In the genomic region with DNA sequence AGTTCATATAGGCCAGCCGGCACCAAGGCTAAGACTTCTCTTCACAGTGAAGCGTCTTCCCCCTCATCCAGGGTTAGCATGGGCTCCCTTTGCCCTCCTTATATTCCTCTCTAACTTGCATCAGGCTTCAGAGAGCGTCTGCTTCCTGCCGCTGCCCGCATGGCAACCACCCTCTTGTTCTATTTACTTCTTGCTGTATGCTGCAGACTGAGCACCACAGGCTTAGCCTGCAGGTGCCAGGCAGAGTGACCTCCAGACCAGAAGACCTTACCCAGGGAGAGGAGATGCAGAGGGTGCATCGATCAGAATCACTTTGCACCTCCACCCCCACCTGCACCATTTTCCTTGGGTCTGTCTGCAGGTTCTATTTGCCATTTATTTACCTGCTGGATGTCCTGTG, we compare ENCODE assay signal across 8 mouse cellular contexts. TPM values are rescaled to one million over a fixed set of nuclear protein-coding genes. Genes with fewer than 3 reads are reported as not detected.
DNase-seq lines count a peak whose midpoint lies in the region; ATAC-seq and TF ChIP-seq lines count a peak whose summit lies in the region.

No protein-coding gene starts in this region.

- no peak for TF ChIP-seq CTCF in E14TG2a.4 (conservative IDR thresholded peaks at IDR 0.05; ENCODE audit: low read length)

- H3K9ac ChIP-seq in heart, embryonic 12.5 days: peak overlapping the region; percentile 83
- peak overlapping the region; percentile 76 for H3K9ac ChIP-seq in forebrain, embryonic 16.5 days (replicated peaks; ENCODE audit: low read depth, low read length)
- H3K9ac ChIP-seq in midbrain, embryonic 11.5 days (ENCODE audit: low read length): peak overlapping the region; percentile 81

- no peak for DNase-seq in heart, adult 8-10 months (ENCODE audit: low spot score)
- no peak for DNase-seq in midbrain, embryonic 11.5 days (ENCODE audit: low spot score, missing footprints)
- no peak for DNase-seq in ovary, postnatal 36 days (ENCODE audit: low spot score)
- no peak for DNase-seq in urinary bladder, postnatal 25 days (ENCODE audit: low spot score)
- DNase-seq in kidney, postnatal 36 days: no peak

- H3K27ac ChIP-seq in heart, embryonic 12.5 days (ENCODE audit: poor library complexity, severe bottlenecking): no peak overlapping the region
- no peak overlapping the region for H3K27ac ChIP-seq in forebrain, embryonic 16.5 days (ENCODE audit: low read length)
- H3K27ac ChIP-seq in midbrain, embryonic 11.5 days (ENCODE audit: low read depth, low read length): no peak overlapping the region

- no peaks in the 10 kb centered on the region for H3K9me3 ChIP-seq in heart, embryonic 12.5 days (replicated peaks)
- no peaks in the 10 kb centered on the region for H3K9me3 ChIP-seq in E14TG2a.4 (ENCODE audit: low read length)
- no peaks in the 10 kb centered on the region for H3K9me3 ChIP-seq in forebrain, embryonic 16.5 days (ENCODE audit: control insufficient read depth, low read length)
- H3K9me3 ChIP-seq in midbrain, embryonic 11.5 days (ENCODE audit: control insufficient read depth, low read length): no peaks in the 10 kb centered on the region

- peak overlapping the region; percentile 81 for H3K4me3 ChIP-seq in heart, embryonic 12.5 days
- H3K4me3 ChIP-seq in E14TG2a.4 (replicated peaks; ENCODE audit: low read length): peak overlapping the region; percentile 99
- H3K4me3 ChIP-seq in forebrain, embryonic 16.5 days (replicated peaks; ENCODE audit: low read length): peak overlapping the region; percentile 79
- H3K4me3 ChIP-seq in midbrain, embryonic 11.5 days (ENCODE audit: low read depth, low read length): peak overlapping the region; percentile 78

- H3K27me3 ChIP-seq in heart, embryonic 12.5 days (replicated peaks): no peaks in the 10 kb centered on the region
- H3K27me3 ChIP-seq in E14TG2a.4 (ENCODE audit: insufficient read depth, low read length): no peaks in the 10 kb centered on the region
- H3K27me3 ChIP-seq in forebrain, embryonic 16.5 days (replicated peaks; ENCODE audit: control insufficient read depth, insufficient read depth, low read length): no peaks in the 10 kb centered on the region
- no peaks in the 10 kb centered on the region for H3K27me3 ChIP-seq in midbrain, embryonic 11.5 days (ENCODE audit: control insufficient read depth, insufficient read depth, low read length)

- WGBS in heart, embryonic 12.5 days: 25% methylated on average over 6 of the region's 6 CpGs
- WGBS in forebrain, embryonic 16.5 days: 11% methylated on average over 6 of the region's 6 CpGs
- WGBS in midbrain, embryonic 11.5 days: 12% methylated on average over 6 of the region's 6 CpGs

- H3K4me2 ChIP-seq in heart, embryonic 12.5 days: peak overlapping the region; percentile 93
- peak overlapping the region; percentile 97 for H3K4me2 ChIP-seq in forebrain, embryonic 16.5 days (ENCODE audit: low read length)
- peak overlapping the region; percentile 97 for H3K4me2 ChIP-seq in midbrain, embryonic 11.5 days

- no peak for ATAC-seq in heart, embryonic 12.5 days (ENCODE audit: insufficient number of reproducible peaks, low FRiP score)
- ATAC-seq in forebrain, embryonic 16.5 days: no peak
- no peak for ATAC-seq in midbrain, embryonic 11.5 days (ENCODE audit: low FRiP score)

- H3K4me1 ChIP-seq in heart, embryonic 12.5 days (replicated peaks): peaks cover 36% of the 10 kb centered on the region
- peaks cover 48% of the 10 kb centered on the region for H3K4me1 ChIP-seq in E14TG2a.4 (replicated peaks; ENCODE audit: low read depth, low read length)
- peaks cover 38% of the 10 kb centered on the region for H3K4me1 ChIP-seq in forebrain, embryonic 16.5 days (replicated peaks; ENCODE audit: control insufficient read depth, insufficient read depth, low read length)
- peaks cover 31% of the 10 kb centered on the region for H3K4me1 ChIP-seq in midbrain, embryonic 11.5 days (ENCODE audit: control insufficient read depth, insufficient read depth, low read length)

- H3K36me3 ChIP-seq in heart, embryonic 12.5 days: peaks cover 31% of the 10 kb centered on the region
- H3K36me3 ChIP-seq in E14TG2a.4 (ENCODE audit: insufficient read depth, low read length): peaks cover 52% of the 10 kb centered on the region
- peaks cover 6% of the 10 kb centered on the region; the same call in 1 of the 2 replicates for H3K36me3 ChIP-seq in forebrain, embryonic 16.5 days (ENCODE audit: control insufficient read depth, insufficient read depth)
- H3K36me3 ChIP-seq in midbrain, embryonic 11.5 days (ENCODE audit: control insufficient read depth, insufficient read depth, low read length): peaks cover 11% of the 10 kb centered on the region; the same call in 1 of the 2 replicates

RNA-seq across cellular contexts. Expression of a gene that starts 1.2 kb away (rescaled TPM):
- 3.9 and 4.7 TPM in 2 replicates for polyA plus RNA-seq in heart, embryonic 12.5 days (2016; fragmentation: Nextera tagmentation; extraction: Ambion mirVana)
- 1 to 10 TPM; 1.7 to 2.0 (median 1.8) TPM for total RNA-seq in heart, adult 8-10 months (2022)
- 3.9 and 4.2 TPM in 2 replicates for polyA plus RNA-seq in forebrain, embryonic 16.5 days (2015; fragmentation: Nextera tagmentation; extraction: Ambion mirVana)
- 25.0 and 27.1 TPM in 2 replicates for polyA plus RNA-seq in midbrain, embryonic 11.5 days (2014; fragmentation: Nextera tagmentation; extraction: Ambion mirVana)

RNA-seq across cellular contexts. Expression of a gene that starts 55.0 kb away (rescaled TPM):
- polyA plus RNA-seq in heart, embryonic 12.5 days (2016; fragmentation: Nextera tagmentation; extraction: Ambion mirVana): 0.50 and 1.5 TPM in 2 replicates
- total RNA-seq in heart, adult 8-10 months (2022): not detected
- polyA plus RNA-seq in forebrain, embryonic 16.5 days (2015; fragmentation: Nextera tagmentation; extraction: Ambion mirVana): not detected in 2 replicates
- 0.18 and 0.25 TPM in 2 replicates for polyA plus RNA-seq in midbrain, embryonic 11.5 days (2014; fragmentation: Nextera tagmentation; extraction: Ambion mirVana)
